Mouse (Mus musculus): ENCODE measurements around the gene Rrm2. TPM values are rescaled to one million over a fixed set of nuclear protein-coding genes. Genes with fewer than 3 reads are reported as not detected.

The Rrm2 gene
- polyA plus RNA-seq, 1 experiment from 2014 or later, result 405 TPM

DNA sequence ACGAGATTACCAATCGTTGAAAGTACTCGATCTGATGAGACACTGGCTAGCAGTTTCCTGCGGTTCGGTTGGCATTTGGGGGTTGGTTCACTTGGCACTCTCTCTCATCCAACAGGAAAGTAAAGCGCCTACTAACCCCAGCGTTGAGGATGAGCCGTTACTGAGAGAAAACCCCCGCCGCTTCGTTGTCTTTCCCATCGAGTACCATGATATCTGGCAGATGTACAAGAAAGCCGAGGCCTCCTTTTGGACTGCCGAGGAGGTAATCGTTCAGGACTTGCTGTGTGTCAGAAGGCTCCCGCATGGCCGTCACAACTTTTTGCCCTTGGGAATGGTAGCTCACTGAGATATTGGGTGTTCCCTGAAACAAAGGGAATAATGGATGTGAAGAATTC, 780 bp downstream of the Rrm2 start:
- Histone ChIP-seq H3K36me3 (ENCODE audit: poor library complexity, severe bottlenecking) (peaks cover 34% of the 10 kb centered on the region), H3K4me2 (peak overlapping the region; percentile 78), H3K4me1 (peaks cover 57% of the 10 kb centered on the region), H3K9me3 (replicated peaks) (no peaks in the 10 kb centered on the region), H3K9ac (peak overlapping the region; percentile 92), H3K27ac (peak overlapping the region; percentile 80; the same call in 1 of the 2 replicates), H3K27me3 (no peaks in the 10 kb centered on the region), H3K4me3 (peak overlapping the region; percentile 88)
- ATAC-seq, result no peak; the same call in 1 of the 2 replicates
- WGBS, result 1% methylated on average over 17 of the region's 17 CpGs

DNA sequence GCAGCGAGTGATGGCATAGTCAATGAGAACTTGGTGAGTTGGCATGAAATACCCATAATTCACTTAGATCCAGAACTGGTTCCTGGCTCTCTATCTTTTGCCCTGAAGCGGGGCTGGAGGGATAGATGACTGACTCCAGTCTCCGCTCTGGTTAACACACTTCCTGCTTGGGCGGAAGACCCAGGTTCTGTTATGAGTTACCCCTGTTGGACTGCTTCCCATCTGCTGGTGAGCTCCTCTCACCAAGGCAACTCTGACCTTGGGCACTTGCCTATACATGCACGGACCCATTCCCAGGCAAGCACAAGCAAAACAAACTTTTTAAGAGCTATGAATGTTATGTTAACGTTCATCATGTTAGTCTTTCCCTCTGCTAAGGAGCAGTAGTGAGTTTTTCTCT, 1.4 kb downstream of the Rrm2 start:
- Histone ChIP-seq H3K9ac (peak overlapping the region; percentile 92), H3K9me3 (replicated peaks) (no peaks in the 10 kb centered on the region), H3K4me1 (peaks cover 57% of the 10 kb centered on the region), H3K27ac (peak overlapping the region; percentile 80; the same call in 1 of the 2 replicates), H3K36me3 (ENCODE audit: poor library complexity, severe bottlenecking) (peaks cover 38% of the 10 kb centered on the region), H3K27me3 (no peaks in the 10 kb centered on the region), H3K4me3 (peak overlapping the region; percentile 88), H3K4me2 (peak overlapping the region; percentile 78)
- no peak for ATAC-seq
- WGBS, result 21% methylated on average over 6 of the region's 6 CpGs

DNA sequence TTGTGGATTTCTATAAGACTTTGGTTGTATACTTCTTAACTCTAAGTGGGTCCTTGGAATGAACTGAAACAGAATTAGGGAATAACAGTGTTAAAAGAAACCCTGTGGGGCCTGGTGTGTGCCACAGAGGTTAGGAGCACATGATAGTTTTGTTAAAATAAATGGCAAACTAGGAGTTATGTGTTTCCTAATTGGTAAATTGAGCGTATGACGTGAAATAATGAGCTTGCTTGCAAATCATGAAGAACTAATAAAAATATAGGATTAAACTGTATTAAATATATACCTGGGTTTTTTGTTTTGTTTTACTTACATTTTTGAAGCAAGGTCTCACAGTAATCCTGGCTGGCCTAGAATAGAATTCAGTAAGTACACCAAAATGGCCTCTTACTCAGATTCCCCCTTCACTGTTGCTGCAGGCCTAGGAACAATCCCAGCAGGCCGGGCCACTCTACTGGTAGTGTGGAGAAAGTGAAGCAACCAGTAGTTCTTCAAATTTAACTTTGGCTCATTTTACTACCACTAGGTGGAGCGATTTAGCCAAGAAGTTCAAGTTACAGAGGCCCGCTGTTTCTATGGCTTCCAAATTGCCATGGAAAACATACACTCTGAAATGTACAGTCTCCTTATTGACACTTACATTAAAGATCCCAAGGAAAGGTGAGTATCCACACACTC, 1.9 kb downstream of the Rrm2 start:
- H3K9me3 ChIP-seq (replicated peaks), result no peaks in the 10 kb centered on the region
- no peaks in the 10 kb centered on the region for H3K27me3 ChIP-seq
- ATAC-seq, result peak; percentile 9; the same call in 1 of the 2 replicates
- H3K4me3 ChIP-seq, result peak overlapping the region; percentile 88
- WGBS, result 31% methylated on average over 5 of the region's 5 CpGs
- H3K4me2 ChIP-seq, result peak overlapping the region; percentile 78
- peaks cover 44% of the 10 kb centered on the region for H3K36me3 ChIP-seq (ENCODE audit: poor library complexity, severe bottlenecking)
- H3K27ac ChIP-seq, result peak overlapping the region; percentile 25; the same call in 1 of the 2 replicates
- peaks cover 57% of the 10 kb centered on the region for H3K4me1 ChIP-seq
- peak overlapping the region; percentile 92 for H3K9ac ChIP-seq

DNA sequence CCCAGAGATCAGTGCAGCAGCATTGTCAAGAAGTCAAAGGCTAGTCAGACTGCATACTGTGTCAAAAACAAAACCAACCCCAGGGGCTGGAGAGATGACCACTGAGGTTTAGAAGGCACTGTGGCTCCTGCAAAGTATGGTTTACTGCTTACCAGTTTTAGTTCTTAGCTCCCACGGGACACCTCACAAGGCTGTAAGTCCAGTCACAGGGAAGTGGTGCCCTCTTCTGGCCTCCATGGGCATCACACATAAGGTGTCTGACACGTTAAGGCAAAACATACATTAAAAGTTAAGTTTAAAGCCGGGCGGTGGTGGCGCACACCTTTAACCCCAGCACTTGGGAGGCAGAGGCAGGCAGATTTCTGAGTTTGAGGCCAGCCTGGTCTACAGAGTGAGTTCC, 2.6 kb downstream of the Rrm2 start:
- Histone ChIP-seq H3K9ac (peak overlapping the region; percentile 14; the same call in 1 of the 2 replicates), H3K4me1 (peaks cover 57% of the 10 kb centered on the region), H3K4me2 (peak overlapping the region; percentile 78), H3K27ac (no peak overlapping the region), H3K27me3 (no peaks in the 10 kb centered on the region), H3K36me3 (ENCODE audit: poor library complexity, severe bottlenecking) (peaks cover 44% of the 10 kb centered on the region), H3K9me3 (replicated peaks) (no peaks in the 10 kb centered on the region), H3K4me3 (peak overlapping the region; percentile 88)
- 60% methylated on average over 5 of the region's 5 CpGs for WGBS
- ATAC-seq, result no peak

DNA sequence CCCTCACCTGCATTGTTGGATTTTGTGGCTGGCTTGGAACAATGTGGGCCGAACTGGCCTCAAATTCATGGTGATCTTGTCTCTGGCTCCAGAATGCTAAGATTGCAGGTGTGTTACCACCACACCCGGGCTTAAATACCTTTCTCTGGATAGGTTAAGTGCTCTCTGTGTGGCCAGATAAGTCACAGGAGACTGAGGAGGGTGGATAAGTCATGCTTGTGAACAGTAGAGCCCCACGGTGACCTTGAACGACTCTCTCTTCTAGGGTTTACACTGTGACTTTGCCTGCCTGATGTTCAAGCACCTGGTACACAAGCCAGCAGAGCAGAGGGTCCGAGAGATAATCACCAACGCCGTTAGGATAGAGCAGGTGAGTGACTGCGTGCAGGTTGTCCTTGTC, 4.4 kb downstream of the Rrm2 start:
- no peak overlapping the region for H3K9ac ChIP-seq
- H3K27me3 ChIP-seq, result no peaks in the 10 kb centered on the region
- WGBS, result 89% methylated on average over 8 of the region's 8 CpGs
- H3K9me3 ChIP-seq (replicated peaks), result no peaks in the 10 kb centered on the region
- no peak overlapping the region for H3K27ac ChIP-seq
- H3K36me3 ChIP-seq (ENCODE audit: poor library complexity, severe bottlenecking), result peaks cover 44% of the 10 kb centered on the region
- H3K4me3 ChIP-seq, result no peak overlapping the region
- ATAC-seq, result no peak
- H3K4me2 ChIP-seq, result no peak overlapping the region
- peaks cover 44% of the 10 kb centered on the region for H3K4me1 ChIP-seq

DNA sequence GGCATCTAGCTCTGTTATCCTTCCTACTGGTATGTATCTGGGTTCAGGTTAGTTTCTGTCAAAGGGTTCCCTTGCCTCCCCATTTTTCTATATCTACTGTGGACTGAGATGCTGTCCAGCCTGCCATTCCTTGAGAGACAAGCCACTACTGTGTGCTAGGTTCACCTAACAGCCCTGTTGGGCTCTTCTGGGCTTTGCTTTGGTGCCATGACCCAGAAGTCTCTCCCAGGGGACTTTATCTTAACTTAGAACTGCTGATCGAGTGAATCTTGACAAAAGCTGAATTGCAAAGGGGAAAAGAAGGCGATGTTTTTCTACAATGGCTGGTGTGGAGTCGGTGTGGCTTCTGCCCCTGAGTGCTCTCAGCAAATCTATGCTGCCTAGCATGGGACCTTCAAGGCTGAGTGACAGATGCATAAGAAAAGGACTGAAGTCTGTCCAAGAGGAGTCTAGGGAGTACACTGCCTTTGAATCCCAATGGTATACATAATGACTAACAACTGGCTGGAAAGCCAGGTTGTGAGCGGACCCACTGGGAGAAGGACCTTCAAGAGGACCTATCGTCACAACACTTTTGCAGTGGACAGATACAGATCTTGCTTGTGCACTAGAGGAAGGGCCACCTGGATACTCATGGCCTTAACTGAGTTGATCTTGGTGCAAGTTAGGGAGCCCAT, 6.7 kb downstream of the Rrm2 start:
- no peak overlapping the region for H3K4me2 ChIP-seq
- H3K9me3 ChIP-seq (replicated peaks), result no peaks in the 10 kb centered on the region
- no peak overlapping the region for H3K9ac ChIP-seq
- no peaks in the 10 kb centered on the region for H3K27me3 ChIP-seq
- ATAC-seq, result no peak
- no peak overlapping the region for H3K27ac ChIP-seq
- no peak overlapping the region for H3K4me3 ChIP-seq
- peaks cover 27% of the 10 kb centered on the region for H3K4me1 ChIP-seq
- WGBS, result 71% methylated on average over 5 of the region's 5 CpGs
- H3K36me3 ChIP-seq (ENCODE audit: poor library complexity, severe bottlenecking), result peaks cover 44% of the 10 kb centered on the region

DNA sequence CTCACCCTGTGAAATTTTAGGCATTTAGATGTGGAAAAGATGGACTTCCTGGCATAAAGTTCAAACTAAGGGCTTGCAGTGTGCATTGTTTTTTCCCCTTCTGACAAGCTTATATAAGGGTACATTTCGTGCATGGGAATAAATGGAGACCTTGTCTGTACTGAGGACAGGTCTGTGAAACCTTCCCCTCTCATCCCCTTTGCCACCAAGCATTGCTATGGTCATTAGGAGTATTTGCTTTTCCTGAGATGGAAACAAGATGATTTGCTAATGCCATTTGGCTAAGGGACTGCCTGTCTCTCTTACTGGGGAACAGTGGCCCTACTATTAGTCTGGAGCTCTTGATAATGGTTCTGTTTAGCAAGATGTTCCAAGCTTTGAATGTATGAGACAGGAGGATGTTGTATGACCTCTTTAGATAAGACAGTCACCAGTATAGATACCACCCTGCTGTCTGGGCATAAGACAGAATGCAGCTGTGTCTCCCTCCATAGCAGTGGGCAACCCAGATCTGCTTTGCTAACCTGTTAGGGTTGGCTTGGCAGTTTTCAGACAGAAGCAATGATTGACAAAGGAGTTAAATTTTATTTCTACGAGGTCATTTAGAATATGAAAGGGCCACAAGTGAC, 7.3 kb downstream of the Rrm2 start:
- 69% methylated on average over 2 of the region's 2 CpGs for WGBS
- ATAC-seq, result no peak
- H3K9ac ChIP-seq, result no peak overlapping the region

DNA sequence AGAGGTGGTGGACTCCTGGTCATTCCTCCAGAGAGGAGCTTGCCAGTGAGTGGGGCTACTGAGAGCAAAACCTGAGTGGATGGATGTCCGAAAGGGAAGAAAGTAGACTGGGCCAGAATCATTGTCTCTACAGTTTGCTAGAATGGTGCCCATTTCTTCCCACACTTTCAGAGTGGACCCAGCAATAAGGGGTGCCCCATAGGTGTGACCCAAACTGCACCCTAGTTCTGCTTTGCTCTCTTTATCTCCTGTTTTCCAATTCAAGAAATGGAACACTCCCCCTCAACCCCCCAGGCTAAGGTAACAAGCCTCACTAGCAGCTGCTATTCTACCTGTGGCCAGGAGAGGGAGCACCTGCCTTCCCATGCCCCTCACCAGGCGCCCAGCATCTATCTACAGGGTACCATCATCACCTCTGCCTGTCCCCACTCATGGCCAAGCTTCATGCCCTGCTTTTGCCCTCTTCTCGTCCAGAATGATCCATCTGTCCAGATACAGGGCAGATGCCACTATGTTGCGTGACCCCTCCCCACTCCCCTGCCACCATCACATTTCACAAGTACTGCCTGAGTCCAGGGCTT, 8.8 kb downstream of the Rrm2 start:
- Histone ChIP-seq H3K9ac (no peak overlapping the region), H3K9me3 (replicated peaks) (no peaks in the 10 kb centered on the region), H3K4me3 (no peak overlapping the region), H3K4me1 (peaks cover 9% of the 10 kb centered on the region), H3K4me2 (no peak overlapping the region), H3K36me3 (ENCODE audit: poor library complexity, severe bottlenecking) (peaks cover 30% of the 10 kb centered on the region), H3K27ac (no peak overlapping the region), H3K27me3 (no peaks in the 10 kb centered on the region)
- 49% methylated on average over 4 of the region's 4 CpGs for WGBS
- peak; percentile 78 for ATAC-seq

More for the DNA sequence above, 7.3 kb downstream of the Rrm2 start:
- H3K27ac ChIP-seq, result no peak overlapping the region
- H3K36me3 ChIP-seq (ENCODE audit: poor library complexity, severe bottlenecking), result peaks cover 43% of the 10 kb centered on the region
- no peak overlapping the region for H3K4me2 ChIP-seq
- H3K27me3 ChIP-seq, result no peaks in the 10 kb centered on the region
- no peaks in the 10 kb centered on the region for H3K9me3 ChIP-seq (replicated peaks)
- H3K4me3 ChIP-seq, result no peak overlapping the region
- peaks cover 24% of the 10 kb centered on the region for H3K4me1 ChIP-seq

DNA sequence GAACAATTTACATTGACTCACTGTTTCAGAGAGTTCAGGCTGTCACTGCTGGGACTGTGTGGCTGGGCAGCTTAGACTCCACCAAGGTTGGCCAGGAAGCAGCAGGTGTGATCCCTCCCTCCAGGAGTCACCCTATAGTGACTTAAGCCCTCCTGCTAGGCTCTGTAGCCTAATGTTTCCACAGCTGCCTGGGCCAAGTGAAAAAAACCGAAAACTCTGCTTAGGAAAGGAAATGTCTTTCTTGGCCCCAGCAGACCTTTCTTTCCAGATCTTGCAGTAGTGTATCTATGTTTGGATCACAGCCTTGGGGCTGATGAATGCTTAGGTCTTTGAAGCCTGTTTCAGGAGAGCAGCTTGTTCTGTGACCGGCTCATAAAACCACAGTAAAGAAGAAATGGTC, 15.4 kb downstream of the Rrm2 start:
- H3K4me1 ChIP-seq, result peaks cover 8% of the 10 kb centered on the region
- H3K9me3 ChIP-seq (replicated peaks), result 0 out of 2 replicates have a peak, but pooled peaks cover 2% of the 10 kb centered on the region
- no peak overlapping the region for H3K4me3 ChIP-seq
- no peak overlapping the region for H3K4me2 ChIP-seq
- ATAC-seq, result no peak
- no peaks in the 10 kb centered on the region for H3K36me3 ChIP-seq (ENCODE audit: poor library complexity, severe bottlenecking)
- WGBS, result 65% methylated on average over 2 of the region's 2 CpGs
- H3K27ac ChIP-seq, result no peak overlapping the region
- no peak overlapping the region for H3K9ac ChIP-seq
- H3K27me3 ChIP-seq, result no peaks in the 10 kb centered on the region

DNA sequence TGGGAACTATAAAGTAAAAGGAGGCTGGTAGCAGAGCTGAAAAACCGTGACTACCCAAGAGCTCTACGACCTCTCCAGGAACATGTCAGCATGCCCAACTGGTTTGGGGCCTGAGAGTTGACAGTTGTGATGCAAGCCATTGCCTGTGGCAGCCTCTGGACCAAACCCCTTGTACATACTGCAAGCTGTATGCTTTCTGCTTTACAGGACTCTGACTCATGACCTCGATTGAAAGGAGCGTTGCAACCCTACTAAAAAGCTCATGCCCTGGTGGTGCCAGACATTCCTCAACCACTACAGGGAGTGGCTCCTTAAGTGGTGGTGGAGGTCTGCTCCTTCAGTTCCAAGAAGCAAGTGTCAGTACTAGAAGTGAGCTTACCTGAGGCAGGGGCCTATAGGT, 15.8 kb downstream of the Rrm2 start:
- Histone ChIP-seq H3K27me3 (no peaks in the 10 kb centered on the region), H3K4me1 (peaks cover 8% of the 10 kb centered on the region), H3K9ac (no peak overlapping the region), H3K9me3 (replicated peaks) (peaks cover 2% of the 10 kb centered on the region; the same call in 1 of the 2 replicates), H3K4me2 (no peak overlapping the region), H3K27ac (peak overlapping the region; percentile 54), H3K4me3 (no peak overlapping the region), H3K36me3 (ENCODE audit: poor library complexity, severe bottlenecking) (no peaks in the 10 kb centered on the region)
- ATAC-seq, result 0 out of 2 replicates have a peak, but pooled peaks have one; percentile 10
- WGBS, result 77% methylated on average over 4 of the region's 4 CpGs

DNA sequence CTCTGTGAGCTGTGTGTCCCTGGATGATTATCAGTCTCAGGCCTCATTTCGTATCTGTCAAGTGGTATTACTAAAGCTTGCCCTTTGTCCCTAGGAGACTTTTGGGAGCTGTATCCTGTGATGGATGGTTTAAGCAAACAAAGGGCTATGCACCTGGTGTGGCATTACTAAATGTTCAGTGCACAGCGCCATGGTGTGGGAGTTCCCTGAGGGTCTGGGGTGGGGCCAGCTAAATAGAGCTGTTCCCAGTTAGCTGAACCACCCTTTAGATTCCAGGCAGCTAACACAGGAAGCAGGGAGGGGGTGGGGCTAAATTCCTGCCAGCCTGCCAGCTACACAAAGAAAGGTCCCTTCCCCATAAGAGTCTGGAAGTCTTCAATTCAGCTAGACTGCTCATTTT, 16.3 kb downstream of the Rrm2 start:
- no peak overlapping the region for H3K4me3 ChIP-seq
- no peak overlapping the region; the same call in 1 of the 2 replicates for H3K9ac ChIP-seq
- H3K36me3 ChIP-seq (ENCODE audit: poor library complexity, severe bottlenecking), result no peaks in the 10 kb centered on the region
- ATAC-seq, result peak; percentile 87
- H3K4me1 ChIP-seq, result peaks cover 8% of the 10 kb centered on the region
- peaks cover 2% of the 10 kb centered on the region; the same call in 1 of the 2 replicates for H3K9me3 ChIP-seq (replicated peaks)
- 17% methylated on average over 2 of the region's 2 CpGs for WGBS
- peak overlapping the region; percentile 11; the same call in 1 of the 2 replicates for H3K4me2 ChIP-seq
- H3K27ac ChIP-seq, result peak overlapping the region; percentile 54
- H3K27me3 ChIP-seq, result no peaks in the 10 kb centered on the region
